Mouse (Mus musculus): ENCODE measurements around the gene Capzb. TPM values are rescaled to one million over a fixed set of nuclear protein-coding genes. Genes with fewer than 3 reads are reported as not detected.

Gene Capzb
- polyA plus RNA-seq, 1 experiment from 2014 or later: 249 TPM

- Histone ChIP-seq H3K4me3 (replicated peaks; ENCODE audit: low read length) (no peak overlapping the region), H3K36me3 (replicated peaks; ENCODE audit: control insufficient read depth, insufficient read depth) (peaks cover 39% of the 10 kb centered on the region), H3K27me3 (ENCODE audit: control insufficient read depth, insufficient read depth, low read length) (no peaks in the 10 kb centered on the region), H3K9me3 (ENCODE audit: control insufficient read depth, low read length) (no peaks in the 10 kb centered on the region), H3K4me2 (replicated peaks) (no peak overlapping the region), H3K27ac (no peak overlapping the region), H3K4me1 (replicated peaks; ENCODE audit: control insufficient read depth, insufficient read depth, low read length) (no peaks in the 10 kb centered on the region), H3K9ac (no peak overlapping the region)
- WGBS: 89% methylated on average over 7 of the region's 7 CpGs
- ATAC-seq (ENCODE audit: low FRiP score) (no peak), DNase-seq (ENCODE audit: low spot score) (no peak)
Observed at GRCm38 (mm10) chr4:139276411-139276810, 83.7 kb downstream of the Capzb start.

GRCm38 (mm10) chr4:139280530-139280929 is 87.8 kb downstream of the Capzb start:
- peaks cover 44% of the 10 kb centered on the region for H3K36me3 ChIP-seq (replicated peaks; ENCODE audit: control insufficient read depth, insufficient read depth)
- no peak overlapping the region for H3K27ac ChIP-seq
- H3K9me3 ChIP-seq (ENCODE audit: control insufficient read depth, low read length): no peaks in the 10 kb centered on the region
- ATAC-seq (ENCODE audit: low FRiP score) (no peak), DNase-seq (ENCODE audit: low spot score) (no peak)
- H3K4me3 ChIP-seq (replicated peaks; ENCODE audit: low read length): no peak overlapping the region
- H3K27me3 ChIP-seq (ENCODE audit: control insufficient read depth, insufficient read depth, low read length): no peaks in the 10 kb centered on the region
- H3K9ac ChIP-seq: no peak overlapping the region
- H3K4me1 ChIP-seq (replicated peaks; ENCODE audit: control insufficient read depth, insufficient read depth, low read length): no peaks in the 10 kb centered on the region
- H3K4me2 ChIP-seq (replicated peaks): no peak overlapping the region
- 91% methylated on average over 12 of the region's 12 CpGs for WGBS

- no peak overlapping the region for H3K9ac ChIP-seq
- no peak for ATAC-seq (ENCODE audit: low FRiP score)
- H3K4me3 ChIP-seq (replicated peaks; ENCODE audit: low read length): no peak overlapping the region
- H3K36me3 ChIP-seq (replicated peaks; ENCODE audit: control insufficient read depth, insufficient read depth): peaks cover 53% of the 10 kb centered on the region
- no peak overlapping the region for H3K27ac ChIP-seq
- DNase-seq (ENCODE audit: low spot score): no peak
- H3K9me3 ChIP-seq (ENCODE audit: control insufficient read depth, low read length): no peaks in the 10 kb centered on the region
- no peaks in the 10 kb centered on the region for H3K27me3 ChIP-seq (ENCODE audit: control insufficient read depth, insufficient read depth, low read length)
- no peak overlapping the region for H3K4me2 ChIP-seq (replicated peaks)
- no peaks in the 10 kb centered on the region for H3K4me1 ChIP-seq (replicated peaks; ENCODE audit: control insufficient read depth, insufficient read depth, low read length)
- WGBS: 75% methylated on average over 16 of the region's 16 CpGs
Observed at GRCm38 (mm10) chr4:139281791-139282345, 89.2 kb downstream of the Capzb start.

GRCm38 (mm10) chr4:139282955-139283417 is 90.3 kb downstream of the Capzb start:
- H3K27me3 ChIP-seq (ENCODE audit: control insufficient read depth, insufficient read depth, low read length): no peaks in the 10 kb centered on the region
- no peak overlapping the region for H3K27ac ChIP-seq
- H3K4me1 ChIP-seq (replicated peaks; ENCODE audit: control insufficient read depth, insufficient read depth, low read length): no peaks in the 10 kb centered on the region
- 43% methylated on average over 6 of the region's 6 CpGs for WGBS
- H3K9me3 ChIP-seq (ENCODE audit: control insufficient read depth, low read length): no peaks in the 10 kb centered on the region
- no peak overlapping the region for H3K4me3 ChIP-seq (replicated peaks; ENCODE audit: low read length)
- no peak for DNase-seq (ENCODE audit: low spot score)
- H3K9ac ChIP-seq: no peak overlapping the region
- ATAC-seq (ENCODE audit: low FRiP score): no peak
- no peak overlapping the region for H3K4me2 ChIP-seq (replicated peaks)
- H3K36me3 ChIP-seq (replicated peaks; ENCODE audit: control insufficient read depth, insufficient read depth): peaks cover 59% of the 10 kb centered on the region

- ATAC-seq (ENCODE audit: low FRiP score): no peak
- Histone ChIP-seq H3K27me3 (ENCODE audit: control insufficient read depth, insufficient read depth, low read length) (no peaks in the 10 kb centered on the region), H3K9ac (no peak overlapping the region), H3K4me1 (replicated peaks; ENCODE audit: control insufficient read depth, insufficient read depth, low read length) (no peaks in the 10 kb centered on the region), H3K4me2 (replicated peaks) (no peak overlapping the region), H3K36me3 (replicated peaks; ENCODE audit: control insufficient read depth, insufficient read depth) (peaks cover 68% of the 10 kb centered on the region), H3K4me3 (replicated peaks; ENCODE audit: low read length) (no peak overlapping the region), H3K27ac (no peak overlapping the region), H3K9me3 (ENCODE audit: control insufficient read depth, low read length) (no peaks in the 10 kb centered on the region)
- no peak for DNase-seq (ENCODE audit: low spot score)
- WGBS: 83% methylated on average over 15 of the region's 15 CpGs
Observed at GRCm38 (mm10) chr4:139284877-139285276, 92.2 kb downstream of the Capzb start.

GRCm38 (mm10) chr4:139286234-139286633 is 93.5 kb downstream of the Capzb start:
- Histone ChIP-seq H3K4me3 (replicated peaks; ENCODE audit: low read length) (no peak overlapping the region), H3K9me3 (ENCODE audit: control insufficient read depth, low read length) (no peaks in the 10 kb centered on the region), H3K4me2 (replicated peaks) (no peak overlapping the region), H3K36me3 (replicated peaks; ENCODE audit: control insufficient read depth, insufficient read depth) (peaks cover 67% of the 10 kb centered on the region), H3K4me1 (replicated peaks; ENCODE audit: control insufficient read depth, insufficient read depth, low read length) (no peaks in the 10 kb centered on the region), H3K9ac (no peak overlapping the region), H3K27ac (no peak overlapping the region), H3K27me3 (ENCODE audit: control insufficient read depth, insufficient read depth, low read length) (no peaks in the 10 kb centered on the region)
- 91% methylated on average over 5 of the region's 5 CpGs for WGBS
- no peak for DNase-seq (ENCODE audit: low spot score)
- ATAC-seq (ENCODE audit: low FRiP score): no peak

GRCm38 (mm10) chr4:139287122-139287863 is 94.6 kb downstream of the Capzb start:
- 86% methylated on average over 18 of the region's 18 CpGs for WGBS
- ATAC-seq (ENCODE audit: low FRiP score) (no peak), DNase-seq (ENCODE audit: low spot score) (peak; percentile 72)
- Histone ChIP-seq H3K27ac (no peak overlapping the region), H3K4me2 (replicated peaks) (no peak overlapping the region), H3K4me1 (replicated peaks; ENCODE audit: control insufficient read depth, insufficient read depth, low read length) (no peaks in the 10 kb centered on the region), H3K27me3 (ENCODE audit: control insufficient read depth, insufficient read depth, low read length) (no peaks in the 10 kb centered on the region), H3K9ac (no peak overlapping the region), H3K4me3 (replicated peaks; ENCODE audit: low read length) (no peak overlapping the region), H3K36me3 (replicated peaks; ENCODE audit: control insufficient read depth, insufficient read depth) (peaks cover 59% of the 10 kb centered on the region), H3K9me3 (ENCODE audit: control insufficient read depth, low read length) (no peaks in the 10 kb centered on the region)

GRCm38 (mm10) chr4:139289017-139289416 is 96.3 kb downstream of the Capzb start:
- WGBS: 61% methylated on average over 10 of the region's 10 CpGs
- H3K4me3 ChIP-seq (replicated peaks; ENCODE audit: low read length): no peak overlapping the region
- DNase-seq (ENCODE audit: low spot score): no peak
- no peak overlapping the region for H3K4me2 ChIP-seq (replicated peaks)
- H3K27me3 ChIP-seq (ENCODE audit: control insufficient read depth, insufficient read depth, low read length): no peaks in the 10 kb centered on the region
- H3K9me3 ChIP-seq (ENCODE audit: control insufficient read depth, low read length): no peaks in the 10 kb centered on the region
- H3K36me3 ChIP-seq (replicated peaks; ENCODE audit: control insufficient read depth, insufficient read depth): peaks cover 46% of the 10 kb centered on the region
- H3K9ac ChIP-seq: no peak overlapping the region
- no peak overlapping the region for H3K27ac ChIP-seq
- no peaks in the 10 kb centered on the region for H3K4me1 ChIP-seq (replicated peaks; ENCODE audit: control insufficient read depth, insufficient read depth, low read length)
- ATAC-seq (ENCODE audit: low FRiP score): no peak

GRCm38 (mm10) chr4:139291099-139291498 is 98.4 kb downstream of the Capzb start:
- no peak for DNase-seq (ENCODE audit: low spot score)
- Histone ChIP-seq H3K4me1 (replicated peaks; ENCODE audit: control insufficient read depth, insufficient read depth, low read length) (no peaks in the 10 kb centered on the region), H3K27ac (no peak overlapping the region), H3K9ac (no peak overlapping the region), H3K4me3 (replicated peaks; ENCODE audit: low read length) (no peak overlapping the region), H3K4me2 (replicated peaks) (no peak overlapping the region), H3K9me3 (ENCODE audit: control insufficient read depth, low read length) (no peaks in the 10 kb centered on the region), H3K27me3 (ENCODE audit: control insufficient read depth, insufficient read depth, low read length) (no peaks in the 10 kb centered on the region), H3K36me3 (replicated peaks; ENCODE audit: control insufficient read depth, insufficient read depth) (peaks cover 41% of the 10 kb centered on the region)
- 84% methylated on average over 16 of the region's 16 CpGs for WGBS
- no peak for ATAC-seq (ENCODE audit: low FRiP score)
